Mouse (Mus musculus): ENCODE measurements around the gene Pak6.

Gene Pak6

DNA sequence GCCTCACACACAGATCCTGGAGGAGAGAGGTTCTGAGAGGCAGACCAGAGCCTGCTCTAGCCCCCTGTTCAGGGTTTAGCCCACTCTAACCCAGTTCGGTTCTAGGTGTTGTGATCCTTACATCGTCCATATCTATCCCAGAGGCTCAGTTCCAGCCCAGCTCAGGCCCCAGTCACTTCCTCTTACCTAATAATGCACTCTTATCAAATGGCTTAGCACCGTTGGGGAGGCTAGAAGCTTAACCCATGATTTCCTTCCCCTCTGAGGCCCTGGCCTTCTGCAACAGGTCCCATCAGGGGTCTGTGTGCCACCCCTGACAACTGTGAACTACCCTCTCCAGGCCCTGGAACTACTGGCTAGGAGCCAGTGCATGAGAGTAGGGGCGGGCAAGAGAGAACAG is 66.1 kb downstream of the Pak6 start:
- no peak for DNase-seq (ENCODE audit: low spot score in 2 of 2)

DNA sequence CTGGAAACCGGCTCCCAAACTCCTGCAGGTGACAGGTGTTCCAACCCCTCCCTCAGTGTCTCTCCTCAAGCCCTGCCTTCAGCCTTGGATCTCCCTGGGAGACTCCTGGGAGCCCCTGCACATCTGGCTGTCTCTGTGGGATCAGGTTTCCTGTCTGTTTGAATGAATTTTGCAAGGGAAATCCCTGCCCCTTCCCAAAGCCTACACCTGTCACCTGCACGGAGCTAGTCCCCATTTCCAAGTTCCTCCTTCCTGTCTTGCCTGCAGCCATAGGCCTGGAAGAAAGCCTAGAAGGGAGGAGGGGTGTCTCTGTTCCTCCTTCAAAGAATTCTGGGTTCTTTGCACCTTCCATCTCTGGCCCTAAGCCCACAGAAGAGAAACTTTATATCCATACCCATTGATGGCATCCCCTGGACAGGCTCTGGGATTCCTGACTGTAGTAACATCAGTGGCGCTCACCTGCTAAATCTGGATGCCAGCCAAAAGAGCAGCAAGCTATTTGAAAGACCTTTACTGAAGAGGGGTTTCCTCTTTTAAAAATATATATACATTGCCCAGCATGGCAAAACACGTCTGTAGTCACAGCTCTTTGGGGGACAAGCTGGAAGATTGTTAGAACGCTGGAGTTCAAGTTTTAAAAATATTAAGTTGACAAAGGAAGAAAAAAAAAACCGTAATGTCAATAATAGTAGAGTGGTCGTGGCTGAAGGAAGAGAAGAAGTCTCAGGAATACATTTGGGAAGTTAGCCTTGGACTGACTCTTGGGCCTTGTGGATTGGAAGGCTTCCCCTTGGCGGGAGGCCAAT is 66.9 kb downstream of the Pak6 start:
- DNase-seq (ENCODE audit: low spot score in 2 of 2): no peak

GRCm38 (mm10) chr2:118730622-118730915 is 67.5 kb downstream of the Pak6 start:
- DNase-seq (ENCODE audit: low spot score in 2 of 2): peak; percentile 59 to 62

GRCm38 (mm10) chr2:118731981-118732380 is 68.9 kb downstream of the Pak6 start:
- DNase-seq (ENCODE audit: low spot score in 2 of 2): no peak

- DNase-seq (ENCODE audit: low spot score in 2 of 2): no peak
These were observed 70.2 kb downstream of the Pak6 start for GRCm38 (mm10) chr2:118733341-118733740.

DNA sequence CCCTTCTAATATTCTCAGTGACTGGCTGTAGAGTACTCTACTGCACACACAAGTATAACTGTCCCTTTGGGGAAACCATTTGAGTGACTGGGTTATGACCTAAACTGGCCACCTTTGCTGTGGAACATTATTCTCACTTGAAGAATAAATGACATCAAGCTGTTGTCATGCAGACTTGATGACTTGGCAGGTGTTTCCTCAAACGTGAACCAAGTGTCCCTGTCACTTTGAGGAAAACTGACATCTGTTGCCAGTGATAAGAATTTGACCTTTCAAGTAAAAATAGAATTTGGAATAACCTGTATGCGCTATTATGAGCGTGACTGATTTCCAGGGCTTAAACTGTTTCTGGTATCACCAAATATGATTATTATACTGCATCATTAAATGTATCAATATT is 77.2 kb downstream of the Pak6 start:
- no peak for DNase-seq (ENCODE audit: low spot score in 2 of 2)

- DNase-seq (ENCODE audit: low spot score in 2 of 2): peak in 1 of 2 experiments; percentile 57
These were observed 78.1 kb downstream of the Pak6 start for GRCm38 (mm10) chr2:118741183-118741582.

DNA sequence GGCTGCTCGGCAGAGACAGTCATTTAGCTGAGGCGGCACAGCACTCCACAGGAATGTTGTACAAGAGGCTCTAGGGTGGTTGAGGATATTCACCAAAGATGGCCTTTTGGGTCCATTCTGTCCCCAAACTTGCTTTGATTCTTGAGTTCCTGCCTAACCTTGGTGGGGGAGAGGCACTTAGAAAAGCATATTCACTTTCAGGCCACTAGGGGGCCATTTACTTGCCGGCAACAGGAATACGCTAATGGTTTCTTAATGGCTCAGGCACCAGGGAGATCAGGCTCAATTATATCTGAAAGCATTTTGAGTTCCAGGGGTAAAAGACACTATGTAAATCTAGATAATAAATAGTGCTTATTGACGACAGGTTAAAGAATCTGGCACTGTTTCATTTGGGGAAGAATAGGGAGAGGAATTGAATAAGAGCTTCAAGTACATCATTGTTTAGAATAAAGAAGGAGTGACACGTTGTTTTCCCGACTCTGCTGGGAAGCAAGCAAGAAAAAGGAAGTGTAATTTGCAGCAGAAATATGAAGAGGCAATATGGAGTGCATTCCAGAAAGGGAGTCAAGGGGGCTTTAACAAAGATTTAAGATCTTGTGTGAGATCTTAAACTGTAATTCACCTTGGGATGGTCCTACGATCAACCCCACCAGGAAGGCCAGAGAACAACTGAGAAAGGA is 80.3 kb downstream of the Pak6 start:
- DNase-seq (ENCODE audit: low spot score in 2 of 2): no peak

DNA sequence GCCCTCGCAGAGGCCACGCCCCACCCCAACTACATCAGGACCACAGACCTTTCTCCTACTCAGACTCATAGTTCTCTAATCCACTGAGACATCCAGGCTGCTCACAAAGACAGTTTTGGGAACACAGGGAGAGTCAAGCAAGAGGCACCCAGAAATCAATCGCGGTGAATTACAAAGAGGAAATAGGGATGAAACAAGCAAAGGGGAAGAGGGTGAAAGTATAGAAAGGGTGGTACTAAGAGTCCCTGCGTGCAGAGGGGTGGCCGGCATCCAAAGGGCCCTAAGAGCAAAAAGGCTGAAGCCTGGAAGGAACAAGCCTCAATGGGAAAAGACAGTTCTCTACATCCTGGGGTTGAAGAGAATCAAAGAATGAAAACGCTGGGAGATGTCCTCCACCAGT is 81.5 kb downstream of the Pak6 start:
- DNase-seq (ENCODE audit: low spot score in 2 of 2): no peak

DNA sequence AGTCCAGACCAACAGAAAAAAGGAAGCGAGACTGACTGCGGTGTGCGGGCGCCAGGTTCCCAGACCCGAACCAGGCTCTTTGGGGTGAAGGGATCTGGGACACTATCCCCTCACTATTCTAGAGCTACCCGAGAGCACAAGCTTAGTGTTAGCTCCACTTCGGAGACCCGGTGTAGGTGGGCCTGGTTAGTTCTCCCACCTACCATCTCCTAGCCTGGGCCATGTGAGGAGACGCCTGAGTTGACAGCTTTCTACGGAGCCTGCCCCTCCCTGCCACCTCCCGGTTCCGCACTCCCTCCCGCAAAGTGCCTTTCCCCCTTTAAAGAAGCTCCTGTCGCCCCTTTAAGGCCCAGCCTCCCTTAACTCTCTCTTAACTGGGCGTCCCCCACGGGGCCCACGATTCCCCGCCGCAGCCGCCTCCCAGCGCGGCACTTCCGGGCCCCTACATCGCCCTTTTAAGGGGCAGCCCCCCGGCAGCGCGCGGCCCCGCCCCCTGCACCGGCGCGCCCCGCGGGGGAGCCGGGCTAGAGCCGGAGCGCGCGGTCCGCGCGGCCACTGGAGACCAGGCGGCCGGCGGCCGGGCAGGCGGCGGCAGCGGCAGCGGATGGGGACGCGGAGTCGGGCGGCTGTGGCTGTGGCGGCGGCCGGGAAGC is 82.3 kb downstream of the Pak6 start, which contains the start of gene Inafm2:
Gene Inafm2, plus strand, starts transcription at position 527 of the 653 bp plus-strand sequence.
- peak; percentile 83 to 88 for DNase-seq (ENCODE audit: low spot score in 2 of 2)

DNA sequence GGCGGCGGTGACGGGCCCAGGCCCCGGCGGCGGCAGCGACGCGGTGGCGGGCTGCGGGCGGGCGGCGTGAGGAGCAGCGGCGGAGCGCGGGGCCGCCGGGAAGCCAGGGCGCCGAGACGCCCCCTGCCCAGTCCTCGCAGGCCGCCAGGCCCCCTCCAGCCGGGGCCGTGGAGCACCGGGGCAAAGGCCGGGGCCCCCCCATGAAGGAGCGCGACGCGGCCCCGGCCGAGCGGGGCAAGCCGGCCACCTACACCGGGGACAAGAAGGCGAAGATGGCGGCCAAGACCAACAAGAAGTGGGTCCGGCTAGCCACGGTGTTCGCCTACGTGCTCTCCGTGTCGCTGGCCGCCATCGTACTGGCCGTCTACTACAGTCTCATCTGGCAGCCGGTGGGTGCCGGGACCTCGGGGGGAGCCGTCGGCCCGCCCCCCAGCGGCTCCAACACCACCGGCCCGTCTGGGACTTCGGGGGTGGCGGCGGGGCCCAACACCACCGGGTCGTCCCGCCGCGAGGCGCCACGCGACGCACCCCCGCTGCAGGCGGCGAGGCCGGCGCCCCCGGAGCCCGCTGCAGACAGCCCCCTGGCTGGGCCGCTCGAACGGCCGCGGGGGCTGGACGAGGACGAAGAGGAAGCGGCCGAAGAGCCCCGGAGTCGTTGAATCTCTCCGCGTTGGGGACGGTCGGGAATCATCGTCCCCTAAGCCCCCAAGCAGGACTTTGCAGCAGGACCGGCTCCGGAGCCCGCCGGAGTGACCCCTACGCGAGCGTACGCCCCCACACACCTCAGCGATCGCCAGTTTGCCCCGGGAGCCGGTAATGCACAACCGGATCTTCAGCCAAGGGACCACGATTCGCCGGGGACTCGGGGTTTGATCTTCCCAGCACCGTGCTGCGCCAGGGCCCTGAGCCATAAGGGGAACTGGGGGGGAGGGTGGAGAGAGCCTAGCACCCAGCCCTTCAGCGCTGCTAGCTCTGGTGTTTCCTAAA is 83.1 kb downstream of the Pak6 start:
- DNase-seq (ENCODE audit: low spot score in 2 of 2): no peak

DNA sequence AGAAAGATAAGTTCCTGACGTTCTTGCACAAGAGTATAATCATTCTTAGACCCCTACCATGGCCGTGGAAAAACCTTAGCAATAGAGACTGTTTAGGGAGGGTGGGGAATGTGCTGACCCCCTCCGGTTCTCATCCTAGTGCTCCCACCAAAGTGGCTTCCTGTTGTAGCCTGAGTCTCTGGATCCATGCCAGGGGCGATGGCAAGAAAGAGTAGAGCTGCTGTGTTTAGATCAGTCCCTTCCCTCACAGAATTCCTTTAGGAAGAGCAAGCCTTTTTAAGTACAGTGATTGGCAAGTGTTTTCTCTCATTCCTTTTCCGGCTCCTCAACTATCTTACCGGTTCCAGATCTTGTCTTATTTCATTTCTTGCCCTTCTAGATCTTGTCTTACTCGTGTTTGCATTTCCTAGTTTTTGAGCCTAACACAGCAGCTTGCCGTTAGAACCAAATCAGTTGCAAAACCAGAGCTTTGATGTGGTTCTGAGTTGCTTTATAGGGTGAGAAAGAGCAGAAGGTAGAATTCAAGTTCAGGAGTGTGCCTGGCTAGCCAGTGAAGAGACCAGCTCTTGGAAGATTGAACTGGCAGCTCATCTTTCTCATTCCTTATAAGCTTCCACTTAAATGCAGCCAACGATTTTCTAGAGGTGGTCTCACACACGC is 84.3 kb downstream of the Pak6 start:
- DNase-seq (ENCODE audit: low spot score in 2 of 2): no peak

Measured in right cerebral cortex, postnatal 36 days (tissue).